Mouse (Mus musculus): Measurements from ENCODE around the gene Stoml1. TPM values are rescaled to one million over a fixed set of nuclear protein-coding genes. Genes with fewer than 3 reads are reported as not detected.
"Not testable (repeated sequence)": the region's sequence is repeated elsewhere in the genome, so short reads cannot be mapped to it uniquely, and the experiment has no call there.

Gene Stoml1
- polyA plus RNA-seq, 1 experiment from 2014 or later = 30.3 TPM

- 91% methylated on average over 9 of the region's 9 CpGs for WGBS
- H3K4me2 ChIP-seq (replicated peaks; ENCODE audit: low read depth, low read length); H3K4me3 ChIP-seq (ENCODE audit: low read depth, low read length); H3K9me3 ChIP-seq (ENCODE audit: control insufficient read depth, low read depth, low read length); H3K27ac ChIP-seq (ENCODE audit: low read length); H3K9ac ChIP-seq (replicated peaks; ENCODE audit: low read depth, low read length); H3K27me3 ChIP-seq (ENCODE audit: control insufficient read depth, insufficient read depth, low read length); H3K36me3 ChIP-seq (ENCODE audit: control insufficient read depth, insufficient read depth, low read length); ATAC-seq (ENCODE audit: insufficient number of reproducible peaks, insufficient read depth, low FRiP score, low read depth): not testable (repeated sequence)
- peaks cover 16% of the 10 kb centered on the region for H3K4me1 ChIP-seq (ENCODE audit: control insufficient read depth, insufficient read depth, low read length)
Measured at GRCm38 (mm10) chr9:58271551-58271950, 18.6 kb downstream of the Stoml1 start.

GRCm38 (mm10) chr9:58272068-58272541 lies 19.1 kb downstream of the Stoml1 start:
- no peak overlapping the region for H3K27ac ChIP-seq (ENCODE audit: low read length)
- peaks cover 12% of the 10 kb centered on the region for H3K4me1 ChIP-seq (ENCODE audit: control insufficient read depth, insufficient read depth, low read length)
- H3K36me3 ChIP-seq (ENCODE audit: control insufficient read depth, insufficient read depth, low read length) = no peaks in the 10 kb centered on the region
- WGBS = 78% methylated on average over 2 of the region's 2 CpGs
- H3K9ac ChIP-seq (replicated peaks; ENCODE audit: low read depth, low read length) = no peak overlapping the region
- H3K27me3 ChIP-seq (ENCODE audit: control insufficient read depth, insufficient read depth, low read length) = no peaks in the 10 kb centered on the region
- H3K4me2 ChIP-seq (replicated peaks; ENCODE audit: low read depth, low read length) = no peak overlapping the region
- no peak for ATAC-seq (ENCODE audit: insufficient number of reproducible peaks, insufficient read depth, low FRiP score, low read depth)
- H3K9me3 ChIP-seq (ENCODE audit: control insufficient read depth, low read depth, low read length) = no peaks in the 10 kb centered on the region
- H3K4me3 ChIP-seq (ENCODE audit: low read depth, low read length) = no peak overlapping the region

- no peak overlapping the region for H3K9ac ChIP-seq (replicated peaks; ENCODE audit: low read depth, low read length)
- WGBS = 72% methylated on average over 9 of the region's 9 CpGs
Measured at GRCm38 (mm10) chr9:58272855-58273254, 19.9 kb downstream of the Stoml1 start.

GRCm38 (mm10) chr9:58274101-58274604 lies 21.2 kb downstream of the Stoml1 start:
- no peaks in the 10 kb centered on the region for H3K36me3 ChIP-seq (ENCODE audit: control insufficient read depth, insufficient read depth, low read length)
- no peak overlapping the region for H3K9ac ChIP-seq (replicated peaks; ENCODE audit: low read depth, low read length)
- no peaks in the 10 kb centered on the region for H3K9me3 ChIP-seq (ENCODE audit: control insufficient read depth, low read depth, low read length)
- H3K4me3 ChIP-seq (ENCODE audit: low read depth, low read length) = no peak overlapping the region
- 85% methylated on average over 7 of the region's 7 CpGs for WGBS
- H3K27me3 ChIP-seq (ENCODE audit: control insufficient read depth, insufficient read depth, low read length) = no peaks in the 10 kb centered on the region
- peaks cover 12% of the 10 kb centered on the region for H3K4me1 ChIP-seq (ENCODE audit: control insufficient read depth, insufficient read depth, low read length)
- no peak for ATAC-seq (ENCODE audit: insufficient number of reproducible peaks, insufficient read depth, low FRiP score, low read depth)
- H3K27ac ChIP-seq (ENCODE audit: low read length) = no peak overlapping the region
- H3K4me2 ChIP-seq (replicated peaks; ENCODE audit: low read depth, low read length) = no peak overlapping the region

More at GRCm38 (mm10) chr9:58272855-58273254, 19.9 kb downstream of the Stoml1 start:
- Histone ChIP-seq H3K9me3 (ENCODE audit: control insufficient read depth, low read depth, low read length) (no peaks in the 10 kb centered on the region), H3K27ac (ENCODE audit: low read length) (no peak overlapping the region), H3K27me3 (ENCODE audit: control insufficient read depth, insufficient read depth, low read length) (no peaks in the 10 kb centered on the region), H3K4me1 (ENCODE audit: control insufficient read depth, insufficient read depth, low read length) (peaks cover 12% of the 10 kb centered on the region), H3K4me2 (replicated peaks; ENCODE audit: low read depth, low read length) (no peak overlapping the region), H3K4me3 (ENCODE audit: low read depth, low read length) (no peak overlapping the region), H3K36me3 (ENCODE audit: control insufficient read depth, insufficient read depth, low read length) (no peaks in the 10 kb centered on the region)
- ATAC-seq (ENCODE audit: insufficient number of reproducible peaks, insufficient read depth, low FRiP score, low read depth) = no peak

DNA sequence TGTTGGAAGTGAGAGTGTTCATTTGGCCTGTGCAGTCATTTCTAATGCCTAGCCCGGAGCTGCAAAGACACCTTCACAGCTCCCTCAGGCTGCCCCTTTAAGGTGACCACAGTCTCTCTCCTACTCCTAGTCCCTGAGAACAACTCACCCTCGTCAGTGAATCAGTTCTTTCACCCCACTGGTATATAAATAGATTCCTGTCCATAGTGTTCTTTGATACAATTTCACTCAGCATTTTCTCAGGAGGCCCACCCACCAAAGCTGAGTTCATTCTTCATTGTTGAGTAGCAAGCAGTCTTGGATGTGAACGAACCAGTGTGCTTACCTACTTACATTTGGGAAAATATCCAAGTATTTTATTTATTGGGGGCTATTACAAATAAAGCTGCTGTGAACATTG lies 21.7 kb downstream of the Stoml1 start:
- Histone ChIP-seq H3K4me2 (replicated peaks; ENCODE audit: low read depth, low read length) (no peak overlapping the region), H3K9me3 (ENCODE audit: control insufficient read depth, low read depth, low read length) (no peaks in the 10 kb centered on the region), H3K36me3 (ENCODE audit: control insufficient read depth, insufficient read depth, low read length) (no peaks in the 10 kb centered on the region), H3K4me1 (ENCODE audit: control insufficient read depth, insufficient read depth, low read length) (peaks cover 12% of the 10 kb centered on the region), H3K9ac (replicated peaks; ENCODE audit: low read depth, low read length) (no peak overlapping the region), H3K27ac (ENCODE audit: low read length) (0 out of 2 replicates have a peak overlapping the region, but pooled peaks have one; percentile 56), H3K27me3 (ENCODE audit: control insufficient read depth, insufficient read depth, low read length) (no peaks in the 10 kb centered on the region), H3K4me3 (ENCODE audit: low read depth, low read length) (no peak overlapping the region)
- no peak for ATAC-seq (ENCODE audit: insufficient number of reproducible peaks, insufficient read depth, low FRiP score, low read depth)
- WGBS = 36% methylated on average over 3 of the region's 3 CpGs

- H3K9ac ChIP-seq (replicated peaks; ENCODE audit: low read depth, low read length) = no peak overlapping the region
- H3K4me1 ChIP-seq (ENCODE audit: control insufficient read depth, insufficient read depth, low read length) = peaks cover 15% of the 10 kb centered on the region
- no peaks in the 10 kb centered on the region for H3K36me3 ChIP-seq (ENCODE audit: control insufficient read depth, insufficient read depth, low read length)
- WGBS = 16% methylated on average over 8 of the region's 8 CpGs
- no peak overlapping the region for H3K4me3 ChIP-seq (ENCODE audit: low read depth, low read length)
- H3K4me2 ChIP-seq (replicated peaks; ENCODE audit: low read depth, low read length) = no peak overlapping the region
- peak overlapping the region; percentile 56; the same call in 1 of the 2 replicates for H3K27ac ChIP-seq (ENCODE audit: low read length)
- no peaks in the 10 kb centered on the region for H3K27me3 ChIP-seq (ENCODE audit: control insufficient read depth, insufficient read depth, low read length)
- 0 out of 2 replicates have a peak, but pooled peaks have one; percentile 56 for ATAC-seq (ENCODE audit: insufficient number of reproducible peaks, insufficient read depth, low FRiP score, low read depth)
- H3K9me3 ChIP-seq (ENCODE audit: control insufficient read depth, low read depth, low read length) = no peaks in the 10 kb centered on the region
Measured at GRCm38 (mm10) chr9:58275115-58275774, 22.3 kb downstream of the Stoml1 start.

GRCm38 (mm10) chr9:58275797-58276196 lies 22.8 kb downstream of the Stoml1 start:
- WGBS = 77% methylated on average over 3 of the region's 3 CpGs
- H3K27me3 ChIP-seq (ENCODE audit: control insufficient read depth, insufficient read depth, low read length) = no peaks in the 10 kb centered on the region

GRCm38 (mm10) chr9:58276346-58276745 lies 23.4 kb downstream of the Stoml1 start:
- Histone ChIP-seq H3K4me2 (replicated peaks; ENCODE audit: low read depth, low read length) (no peak overlapping the region), H3K27me3 (ENCODE audit: control insufficient read depth, insufficient read depth, low read length) (no peaks in the 10 kb centered on the region), H3K27ac (ENCODE audit: low read length) (no peak overlapping the region), H3K9ac (replicated peaks; ENCODE audit: low read depth, low read length) (no peak overlapping the region), H3K36me3 (ENCODE audit: control insufficient read depth, insufficient read depth, low read length) (no peaks in the 10 kb centered on the region), H3K4me1 (ENCODE audit: control insufficient read depth, insufficient read depth, low read length) (peaks cover 15% of the 10 kb centered on the region), H3K9me3 (ENCODE audit: control insufficient read depth, low read depth, low read length) (no peaks in the 10 kb centered on the region), H3K4me3 (ENCODE audit: low read depth, low read length) (no peak overlapping the region)
- WGBS = 66% methylated on average over 5 of the region's 5 CpGs
- no peak for ATAC-seq (ENCODE audit: insufficient number of reproducible peaks, insufficient read depth, low FRiP score, low read depth)

More at GRCm38 (mm10) chr9:58275797-58276196, 22.8 kb downstream of the Stoml1 start:
- Histone ChIP-seq H3K36me3 (ENCODE audit: control insufficient read depth, insufficient read depth, low read length) (no peaks in the 10 kb centered on the region), H3K4me1 (ENCODE audit: control insufficient read depth, insufficient read depth, low read length) (peaks cover 15% of the 10 kb centered on the region), H3K9me3 (ENCODE audit: control insufficient read depth, low read depth, low read length) (no peaks in the 10 kb centered on the region), H3K4me2 (replicated peaks; ENCODE audit: low read depth, low read length) (no peak overlapping the region), H3K27ac (ENCODE audit: low read length) (peak overlapping the region; percentile 56; the same call in 1 of the 2 replicates), H3K4me3 (ENCODE audit: low read depth, low read length) (no peak overlapping the region), H3K9ac (replicated peaks; ENCODE audit: low read depth, low read length) (no peak overlapping the region)
- ATAC-seq (ENCODE audit: insufficient number of reproducible peaks, insufficient read depth, low FRiP score, low read depth) = no peak

Measured in stomach, embryonic 14.5 days (tissue).